ENCODE assay signal across 26 mouse cellular contexts in genomic region chr3:52391897-52392296, GRCm38 (mm10).
DNase-seq lines count a peak whose midpoint lies in the region; ATAC-seq and TF ChIP-seq lines count a peak whose summit lies in the region.
"Had no signal": no experiment of that assay in that cellular context is flagged by ENCODE, and none has a peak within 500 bp of the region (broad histone marks: within the 10 kb centered on the region; RNA-seq: fewer than 3 reads in every experiment).

No protein-coding gene starts in this region.

- H3K4me2 ChIP-seq in midbrain, postnatal 0 days (ENCODE audit: low read depth, low read length, poor library complexity, severe bottlenecking): no peak overlapping the region
- no peak overlapping the region for H3K4me2 ChIP-seq in midbrain, embryonic 13.5 days (replicated peaks)
- H3K4me2 ChIP-seq: heart, embryonic 15.5 days; hindbrain, embryonic 15.5 days; limb, embryonic 13.5 days; liver, embryonic 13.5 days; lung, embryonic 14.5 days; neural tube, embryonic 13.5 days had no signal

- 74% methylated on average over 6 of the region's 6 CpGs for WGBS in midbrain, postnatal 0 days
- WGBS in midbrain, embryonic 13.5 days: 80% methylated on average over 6 of the region's 6 CpGs

- ATAC-seq in midbrain, postnatal 0 days (ENCODE audit: low FRiP score): no peak
- ATAC-seq in midbrain, embryonic 13.5 days: no peak
- ATAC-seq: activated CD4-positive, CD25-positive, alpha-beta regulatory T cell, adult 4 months; intestine, postnatal 0 days had no signal

- no peak for TF ChIP-seq CTCF in midbrain, postnatal 0 days (IDR thresholded peaks at IDR 0.05)

- peak; percentile 49 for DNase-seq in midbrain, postnatal 0 days (ENCODE audit: low spot score)
- peak; percentile 85 for DNase-seq in cerebellum, adult 11 months
- DNase-seq in cerebellum, adult 8-10 months: peak; percentile 84
- DNase-seq in cerebellum, postnatal 36 days: peak; percentile 86 to 87
- DNase-seq in adrenal gland, postnatal 10 days: no peak
- DNase-seq in heart, adult 18-20 months: no peak
- DNase-seq: adrenal gland, postnatal 14 days; gastrocnemius, postnatal 36 days; heart, postnatal 36 days; liver, embryonic 13.5 days; lung, embryonic 14.5 days; midbrain, embryonic 14.5 days; retina, postnatal 1 day; right cerebral cortex, postnatal 4 days; thymus, adult 18-20 months; thymus, postnatal 36 days had no signal

- no peaks in the 10 kb centered on the region for H3K9me3 ChIP-seq in midbrain, postnatal 0 days (ENCODE audit: low read length)
- H3K9me3 ChIP-seq in midbrain, embryonic 13.5 days: no peaks in the 10 kb centered on the region
- H3K9me3 ChIP-seq: heart, embryonic 15.5 days; hindbrain, embryonic 15.5 days; limb, embryonic 13.5 days; liver, embryonic 13.5 days; neural tube, embryonic 13.5 days had no signal

- H3K27ac ChIP-seq in midbrain, postnatal 0 days (ENCODE audit: low read depth, low read length): no peak overlapping the region
- no peak overlapping the region for H3K27ac ChIP-seq in midbrain, embryonic 13.5 days
- H3K27ac ChIP-seq: embryonic facial prominence, embryonic 10.5 days; heart, embryonic 15.5 days; hindbrain, embryonic 15.5 days; layer of hippocampus, adult 2 months; limb, embryonic 13.5 days; liver, embryonic 13.5 days; neural tube, embryonic 13.5 days had no signal

- no peaks in the 10 kb centered on the region for H3K36me3 ChIP-seq in midbrain, postnatal 0 days (ENCODE audit: insufficient read depth, low read length)
- no peaks in the 10 kb centered on the region for H3K36me3 ChIP-seq in midbrain, embryonic 13.5 days
- H3K36me3 ChIP-seq: embryonic facial prominence, embryonic 10.5 days; heart, embryonic 15.5 days; hindbrain, embryonic 15.5 days; limb, embryonic 13.5 days; liver, embryonic 13.5 days; neural tube, embryonic 13.5 days had no signal

- no peaks in the 10 kb centered on the region for H3K4me1 ChIP-seq in midbrain, postnatal 0 days (ENCODE audit: insufficient read depth, low read length)
- H3K4me1 ChIP-seq in midbrain, embryonic 13.5 days (replicated peaks): no peaks in the 10 kb centered on the region
- H3K4me1 ChIP-seq: heart, embryonic 15.5 days; hindbrain, embryonic 15.5 days; neural tube, embryonic 13.5 days had no signal

- H3K27me3 ChIP-seq in midbrain, postnatal 0 days (ENCODE audit: insufficient read depth, low read length): no peaks in the 10 kb centered on the region
- no peaks in the 10 kb centered on the region for H3K27me3 ChIP-seq in midbrain, embryonic 13.5 days
- H3K27me3 ChIP-seq: heart, embryonic 15.5 days; hindbrain, embryonic 15.5 days; limb, embryonic 13.5 days; liver, embryonic 13.5 days; neural tube, embryonic 13.5 days had no signal

- H3K4me3 ChIP-seq in midbrain, postnatal 0 days (ENCODE audit: low read depth, low read length): no peak overlapping the region
- no peak overlapping the region for H3K4me3 ChIP-seq in midbrain, embryonic 13.5 days (replicated peaks)
- H3K4me3 ChIP-seq: embryonic facial prominence, embryonic 10.5 days; heart, embryonic 15.5 days; hindbrain, embryonic 15.5 days; layer of hippocampus, adult 2 months; limb, embryonic 13.5 days; liver, embryonic 13.5 days; myocyte; neural tube, embryonic 13.5 days had no signal

- no peak overlapping the region for H3K9ac ChIP-seq in midbrain, postnatal 0 days (replicated peaks; ENCODE audit: low read length, poor library complexity, severe bottlenecking)
- no peak overlapping the region for H3K9ac ChIP-seq in midbrain, embryonic 13.5 days (replicated peaks)
- H3K9ac ChIP-seq: heart, embryonic 15.5 days; hindbrain, embryonic 15.5 days; limb, embryonic 13.5 days; liver, embryonic 13.5 days; lung, embryonic 14.5 days; neural tube, embryonic 13.5 days had no signal

Comparison
In these comparisons a context has a peak if more than half of its experiments do, and no peak if none do; other contexts are left out.
1. DNase-seq: peak in midbrain, postnatal 0 days (single experiment), cerebellum, adult 11 months (single experiment), cerebellum, adult 8-10 months (single experiment) and cerebellum, postnatal 36 days (2 of 2); none in adrenal gland, postnatal 10 days (single experiment) and heart, adult 18-20 months (0 of 2).